Mouse (Mus musculus): ENCODE results near the gene Crispld2.

DNA sequence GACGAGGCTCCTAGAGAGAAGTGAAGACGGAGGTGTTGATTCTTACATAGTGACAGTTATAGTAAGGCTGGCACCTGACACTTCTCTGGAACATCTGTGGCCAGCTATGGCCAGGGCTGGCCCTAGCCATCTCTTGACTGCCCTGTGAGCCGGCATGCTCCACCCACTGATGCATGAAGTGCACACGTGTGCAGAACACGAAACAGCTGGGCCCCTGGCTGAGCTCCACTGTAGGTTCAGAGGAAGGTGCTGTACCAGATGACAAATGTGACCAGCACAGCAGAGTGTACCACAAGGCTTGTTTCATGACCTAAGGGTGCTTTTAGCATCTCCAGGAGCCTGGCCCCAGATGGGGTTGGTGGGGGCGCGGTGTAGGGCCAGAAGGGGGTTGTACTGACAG lies 1.9 kb downstream of the Crispld2 start:
- no peak for TF ChIP-seq CTCF (IDR thresholded peaks at IDR 0.05; ENCODE audit: low read depth, low read length)
- TF ChIP-seq POLR2A (IDR thresholded peaks at IDR 0.05; ENCODE audit: borderline replicate concordance, low read depth, low read length) = no peak

All from bone marrow macrophage, adult 2 months (primary cell).